In genomic region chr13:53753049-53753448, GRCm38 (mm10) we compare ENCODE assay signal across 27 mouse cellular contexts.
"Had no signal": no experiment of that assay in that cellular context is flagged by ENCODE, and none has a peak within 500 bp of the region (broad histone marks: within the 10 kb centered on the region; RNA-seq: fewer than 3 reads in every experiment).

No protein-coding gene starts in this region.

- ATAC-seq: forebrain, embryonic 13.5 days; forebrain, embryonic 14.5 days; forebrain, embryonic 15.5 days; forebrain, embryonic 16.5 days; forebrain, postnatal 0 days had no signal

- H3K27ac ChIP-seq: embryonic facial prominence, embryonic 12.5 days; embryonic facial prominence, embryonic 13.5 days; embryonic facial prominence, embryonic 15.5 days; forebrain, embryonic 10.5 days; forebrain, embryonic 12.5 days; forebrain, embryonic 13.5 days; forebrain, embryonic 15.5 days; gastrocnemius, adult 2 months; heart, adult 2 months had no signal

- H3K36me3 ChIP-seq: embryonic facial prominence, embryonic 12.5 days; embryonic facial prominence, embryonic 13.5 days; embryonic facial prominence, embryonic 15.5 days; forebrain, embryonic 10.5 days; forebrain, embryonic 12.5 days; forebrain, embryonic 15.5 days had no signal

- H3K9ac ChIP-seq: embryonic facial prominence, embryonic 12.5 days; embryonic facial prominence, embryonic 13.5 days; embryonic facial prominence, embryonic 15.5 days; forebrain, embryonic 12.5 days; forebrain, embryonic 13.5 days; forebrain, embryonic 15.5 days; forebrain, postnatal 0 days had no signal

- H3K4me2 ChIP-seq: embryonic facial prominence, embryonic 12.5 days; embryonic facial prominence, embryonic 13.5 days; embryonic facial prominence, embryonic 15.5 days; forebrain, embryonic 12.5 days; forebrain, embryonic 13.5 days; forebrain, embryonic 15.5 days had no signal

- DNase-seq: cerebellum, adult 2 months; cerebellum, adult 8-10 months; cerebellum, adult 9-10 months; cerebellum, adult 9-11 months; cerebellum, postnatal 10 days; cerebellum, postnatal 14 days; cerebellum, postnatal 25 days; cerebellum, postnatal 36 days; embryo, embryonic 11 days; forebrain, postnatal 0 days; gastrocnemius, adult 2 months; gastrocnemius, postnatal 10 days; gastrocnemius, postnatal 14 days; gastrocnemius, postnatal 25 days; gastrocnemius, postnatal 36 days; heart, adult 18-20 months; heart, adult 2 months had no signal

- H3K9me3 ChIP-seq: embryonic facial prominence, embryonic 12.5 days; embryonic facial prominence, embryonic 13.5 days; embryonic facial prominence, embryonic 15.5 days; forebrain, embryonic 10.5 days; forebrain, embryonic 12.5 days; forebrain, embryonic 13.5 days; forebrain, embryonic 15.5 days had no signal

- H3K27me3 ChIP-seq: forebrain, embryonic 12.5 days; forebrain, embryonic 13.5 days; forebrain, embryonic 15.5 days had no signal

- H3K4me3 ChIP-seq: embryonic facial prominence, embryonic 12.5 days; embryonic facial prominence, embryonic 13.5 days; embryonic facial prominence, embryonic 15.5 days; erythroblast, embryonic 14.5 days; forebrain, embryonic 10.5 days; forebrain, embryonic 12.5 days; forebrain, embryonic 13.5 days; forebrain, embryonic 15.5 days; gastrocnemius, adult 2 months; heart, adult 2 months had no signal
